Mouse (Mus musculus) layer of hippocampus, adult 9-10 months (tissue): ENCODE measurements at regions not wholly inside any gene's neighbourhood (a gene's known extent, or its start where the extent isn't known, plus 50 kb on each side); places are given as distances from the start of the nearest gene placed in this dataset.

Source experiments
- DNase-seq: peaks from one replicate; pipeline ENCODE4 v3.0.0; 2022; ENCODE audit warnings: low spot score

- DNase-seq = no peak
These were observed 82.4 kb upstream of the Unc93a2 start for GRCm38 (mm10) chr17:7467638-7468037.

- no peak for DNase-seq
These were observed 79.6 kb upstream of the Unc93a2 start for GRCm38 (mm10) chr17:7464901-7465300.

GRCm38 (mm10) chr17:7461164-7461563 is 75.9 kb upstream of the Unc93a2 start:
- no peak for DNase-seq

- no peak for DNase-seq
These were observed 71.7 kb upstream of the Unc93a2 start for GRCm38 (mm10) chr17:7456939-7457338.

- DNase-seq = peak; percentile 29
These were observed 58.6 kb upstream of the Unc93a2 start for GRCm38 (mm10) chr17:7443822-7444221.

GRCm38 (mm10) chr17:7435075-7435474 is 49.8 kb upstream of the Unc93a2 start:
- no peak for DNase-seq
